Mouse (Mus musculus) macrophage (primary cell): ENCODE results near the gene Tex38. TPM values are rescaled to one million over a fixed set of nuclear protein-coding genes. Genes with fewer than 3 reads are reported as not detected.

Source experiments
- H3K27ac ChIP-seq: fragments of 350-480 bp; formaldehyde crosslinking; 2 replicates; pipeline ENCODE4 v1.9.0; 2021
- H3K36me3 ChIP-seq: fragments of 350-480 bp; formaldehyde crosslinking; 2 replicates; pipeline ENCODE4 v1.9.0; 2021; ENCODE audit errors: inconsistent target
- H3K4me3 ChIP-seq: fragments of 350-480 bp; formaldehyde crosslinking; 2 replicates; pipeline ENCODE4 v1.9.0; 2021; ENCODE audit errors: inconsistent target
- H3K79me2 ChIP-seq: fragments of 350-480 bp; formaldehyde crosslinking; 2 replicates; pipeline ENCODE4 v1.9.0; 2021; ENCODE audit errors: inconsistent target
- WGBS: methylation state at CpG from one replicate; pipeline ENCODE4 v1.1.7; 2026; ENCODE audit warnings: inconsistent platforms; ENCODE audit not compliant: missing documents; 5-methylcytosine and 5-hydroxymethylcytosine counted together
- polyA plus RNA-seq: library from polyadenylated mRNA; stranded (reverse); fragments of 250-400 nt; gene quantifications from 3 replicates; pipeline ENCODE4 v1.2.4, GENCODE M21; 2018; ENCODE audit warnings: inconsistent platforms
- total RNA-seq, 78 experiments: library from RNA; depleted of rRNA; stranded (reverse); fragments of 250-400 nt; gene quantifications; 1 replicate in 9 of 78; 2 replicates in 24 of 78; 3 replicates in 43 of 78; 4 replicates in 2 of 78; pipeline ENCODE4 v1.2.4; 2018; ENCODE audit warnings: inconsistent platforms in 56 of 78

Gene Tex38
- not detected for total RNA-seq (2018; cell fraction: chromatin; rRNA removed)
- total RNA-seq (2018; cell fraction: cytosol; rRNA removed): under 1 TPM in 1 of 26 experiments, not detected in 25; 0.19 TPM
- total RNA-seq (2018; cell fraction: nucleus; rRNA removed): under 1 TPM in 1 of 26 experiments, not detected in 25; 0.96 TPM
- polyA plus RNA-seq: not detected in 3 replicates

DNA sequence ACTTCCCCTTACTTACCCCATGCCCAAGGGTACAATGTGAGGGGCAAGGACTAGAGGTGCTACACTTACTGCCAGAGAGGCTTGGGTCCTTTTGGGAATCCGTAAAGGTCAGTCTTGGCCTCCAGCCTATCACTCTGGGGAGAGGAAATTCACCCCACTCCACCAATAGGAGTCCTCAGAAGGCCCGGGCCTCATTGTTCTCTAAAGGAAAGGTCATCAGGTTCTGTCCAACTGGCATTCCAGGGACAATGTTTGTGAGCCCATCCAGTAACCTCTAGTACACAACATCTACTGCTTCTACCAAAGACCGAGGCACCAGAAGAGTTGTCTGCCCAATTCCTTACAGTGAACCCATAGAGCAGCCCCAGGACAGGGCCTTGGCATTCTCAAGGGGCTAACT, at the start of gene Tex38:
Gene Tex38, minus strand, starts transcription at position 101 of the 400 bp plus-strand sequence.
- Histone ChIP-seq H3K4me3 (no peak within 1 kb of the TSS), H3K36me3 (no peaks in the 10 kb centered on the region; the same call in 1 of the 2 replicates), H3K27ac (no peak within 1 kb of the TSS), H3K79me2 (no peaks in the 10 kb centered on the region; the same call in 1 of the 2 replicates)
- WGBS: 84% methylated on average over 3 of the region's 3 CpGs

DNA sequence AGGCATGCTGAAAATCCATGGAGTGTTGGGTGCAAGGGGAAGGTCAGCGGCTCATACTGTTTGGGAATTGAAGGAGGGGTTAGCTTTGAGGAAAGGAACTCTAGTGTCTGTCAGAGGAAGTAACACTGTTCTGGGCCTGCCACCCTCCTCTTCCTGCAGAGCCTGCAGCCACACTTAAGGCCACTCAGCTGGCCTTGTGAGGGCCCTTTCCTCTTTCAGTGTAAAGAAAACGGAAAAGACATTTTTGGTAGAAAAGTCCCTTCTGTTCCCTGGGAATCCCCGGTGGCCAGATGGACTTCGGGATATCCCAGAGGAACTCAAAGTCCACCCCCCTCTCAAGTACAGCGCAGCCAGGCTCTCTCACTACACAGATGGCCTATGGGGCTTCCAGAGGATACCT, 49.7 kb upstream of the Tex38 start:
- Histone ChIP-seq H3K36me3 (peaks cover 32% of the 10 kb centered on the region), H3K27ac (peak overlapping the region; percentile 78), H3K79me2 (peaks cover 54% of the 10 kb centered on the region), H3K4me3 (no peak overlapping the region)
- WGBS: 16% methylated on average over 5 of the region's 5 CpGs

DNA sequence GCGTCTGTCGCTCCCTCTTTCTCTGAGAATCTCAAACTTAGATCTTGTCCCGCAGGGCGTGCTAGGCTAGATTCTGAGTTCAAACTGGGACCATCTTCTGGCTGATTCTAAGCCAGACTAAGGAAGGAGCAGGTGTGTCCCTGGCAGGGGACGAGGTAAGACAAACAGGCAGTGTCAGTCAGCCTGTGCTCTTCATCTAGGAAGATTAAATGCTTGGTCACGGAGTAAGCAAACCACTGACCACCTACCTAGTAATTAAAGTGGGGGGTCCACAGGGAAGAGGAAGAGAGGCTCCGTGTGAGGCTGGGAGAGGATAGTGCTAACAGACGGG, 47.7 kb upstream of the Tex38 start:
- H3K79me2 ChIP-seq: peaks cover 52% of the 10 kb centered on the region
- peak overlapping the region; percentile 53 for H3K4me3 ChIP-seq
- H3K36me3 ChIP-seq: peaks cover 24% of the 10 kb centered on the region
- H3K27ac ChIP-seq: peak overlapping the region; percentile 74
- WGBS: 18% methylated on average over 8 of the region's 8 CpGs

DNA sequence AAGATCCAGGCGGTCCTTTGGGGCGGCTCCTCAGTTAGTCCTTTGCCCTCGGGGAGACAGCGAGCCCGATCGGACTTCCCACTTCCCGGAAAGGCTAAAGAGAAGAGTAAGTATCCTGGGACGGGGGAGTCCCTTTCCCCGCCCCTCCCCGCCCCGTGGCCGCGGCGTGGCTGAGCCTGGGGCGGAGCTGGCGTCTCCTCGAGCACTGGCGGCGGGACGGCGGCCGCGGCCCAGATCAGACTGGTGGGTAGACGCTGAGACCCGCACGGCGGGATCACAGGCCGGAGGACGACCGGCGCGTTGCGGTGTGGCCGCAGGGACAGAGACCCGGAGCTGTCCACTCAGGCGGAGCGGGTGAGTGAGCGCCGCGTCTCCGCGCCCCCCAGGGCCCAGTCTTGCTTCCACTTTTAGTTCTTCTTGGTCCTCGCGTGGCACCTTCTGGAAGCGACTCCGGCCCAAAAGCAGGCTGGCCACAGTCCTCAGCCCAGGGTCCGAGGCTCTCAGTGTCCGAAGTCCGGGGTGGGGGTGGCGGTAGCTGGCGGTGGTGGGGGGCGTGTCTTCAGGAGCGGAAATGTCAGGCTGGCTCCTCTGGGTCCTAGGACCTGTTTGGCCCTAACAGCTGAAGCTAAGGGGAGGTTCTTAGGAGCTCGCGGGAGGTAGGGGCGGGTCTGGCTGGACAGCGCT, 47.2 kb upstream of the Tex38 start, which contains the start of gene Mob3c:
Gene Mob3c, plus strand, starts transcription at position 205 of the 684 bp plus-strand sequence.
- Histone ChIP-seq H3K4me3 (peak within 1 kb of the TSS; percentile 53), H3K27ac (peak within 1 kb of the TSS; percentile 74)
- whole genome bisulfite sequencing: under 1% methylated on average over 57 of the region's 57 CpGs

DNA sequence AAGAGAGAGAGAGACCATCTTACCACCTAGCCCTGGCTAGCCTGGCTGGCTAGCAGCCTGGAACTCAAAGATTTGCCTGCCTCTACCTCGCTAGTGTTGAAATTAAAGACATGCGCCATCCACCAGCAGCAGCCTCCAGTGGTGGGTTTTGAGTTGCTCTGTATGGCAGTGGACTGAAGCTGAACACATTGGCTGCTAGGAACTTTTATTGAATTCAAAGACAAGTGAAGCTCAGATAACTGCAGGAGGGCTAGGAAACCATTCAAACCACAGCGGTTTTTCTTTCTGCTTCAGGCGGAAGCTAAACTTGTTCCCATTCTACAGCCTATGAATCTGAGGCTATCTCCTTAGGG, 46.7 kb upstream of the Tex38 start:
- Histone ChIP-seq H3K4me3 (peak overlapping the region; percentile 53), H3K27ac (peak overlapping the region; percentile 73), H3K79me2 (peaks cover 42% of the 10 kb centered on the region), H3K36me3 (peaks cover 13% of the 10 kb centered on the region)
- 14% methylated on average over 4 of the region's 4 CpGs for WGBS

More for the DNA sequence above, 47.2 kb upstream of the Tex38 start, which contains the start of gene Mob3c:
- peaks cover 18% of the 10 kb centered on the region for H3K36me3 ChIP-seq
- H3K79me2 ChIP-seq: peaks cover 47% of the 10 kb centered on the region

DNA sequence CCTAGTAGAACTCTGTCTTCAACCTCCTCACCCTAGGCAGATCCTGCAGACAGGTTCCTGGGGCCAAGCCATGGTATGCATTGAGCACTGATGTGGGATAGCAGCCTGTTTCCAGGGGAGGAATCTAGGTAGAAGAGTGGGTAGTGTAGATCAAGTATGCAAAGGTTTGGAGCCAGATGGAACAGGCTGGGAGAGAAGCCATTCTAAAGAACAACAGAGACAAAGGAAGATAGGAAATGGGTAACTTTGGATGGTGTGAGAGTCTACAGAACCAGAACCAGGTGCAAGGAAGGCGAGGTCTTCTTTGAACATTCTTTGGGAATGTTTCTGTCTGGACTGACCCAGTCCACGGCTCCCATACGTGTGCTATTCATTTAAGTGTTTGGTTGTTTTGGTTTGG, 46.2 kb upstream of the Tex38 start:
- Histone ChIP-seq H3K27ac (peak overlapping the region; percentile 73), H3K4me3 (no peak overlapping the region), H3K36me3 (peaks cover 9% of the 10 kb centered on the region), H3K79me2 (peaks cover 38% of the 10 kb centered on the region)
- 85% methylated on average over 3 of the region's 3 CpGs for WGBS

DNA sequence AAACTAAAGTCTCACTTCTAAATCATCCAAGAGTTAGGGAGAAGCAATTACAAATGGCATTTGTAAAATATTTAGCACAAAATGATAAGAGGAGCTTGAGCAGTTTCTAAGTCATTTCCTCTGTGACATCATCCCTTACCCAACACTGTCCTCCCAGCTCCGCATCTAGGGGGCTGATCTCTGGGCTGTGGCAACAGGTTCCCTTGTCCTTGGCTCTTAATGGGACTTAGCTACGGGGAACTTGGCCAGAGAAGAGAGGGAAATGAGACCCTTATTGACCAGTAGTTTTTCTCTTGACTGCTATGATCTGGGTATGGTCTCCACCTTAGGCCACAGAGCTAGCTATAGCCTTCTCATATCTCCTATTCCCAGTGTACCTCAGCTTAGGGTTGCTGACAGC, 44.5 kb upstream of the Tex38 start:
- H3K4me3 ChIP-seq: no peak overlapping the region
- peaks cover 20% of the 10 kb centered on the region for H3K79me2 ChIP-seq
- H3K27ac ChIP-seq: peak overlapping the region; percentile 87
- 7% methylated on average over 2 of the region's 2 CpGs for WGBS
- H3K36me3 ChIP-seq: no peaks in the 10 kb centered on the region

DNA sequence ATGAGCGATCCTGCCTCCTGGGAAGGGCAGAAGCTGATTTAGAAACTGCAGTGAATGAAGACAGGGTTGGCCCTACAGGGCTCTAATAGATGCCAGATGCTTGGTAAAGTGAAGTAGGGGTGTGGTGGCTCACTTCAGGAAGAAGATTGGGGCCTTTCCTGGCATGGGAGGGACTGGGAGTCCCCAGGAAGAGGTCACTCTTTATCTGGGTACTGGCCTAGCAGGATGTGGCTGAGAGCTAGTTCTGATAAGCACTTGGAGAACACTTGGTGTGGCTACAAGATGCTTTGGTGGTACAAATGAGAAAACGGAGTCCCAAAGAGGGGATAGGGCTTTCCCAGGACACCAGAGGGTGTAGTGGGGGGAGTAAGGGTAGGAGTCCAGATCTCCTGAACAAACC, 43.4 kb upstream of the Tex38 start:
- Histone ChIP-seq H3K79me2 (peaks cover 9% of the 10 kb centered on the region), H3K27ac (peak overlapping the region; percentile 87), H3K36me3 (no peaks in the 10 kb centered on the region), H3K4me3 (no peak overlapping the region)
- WGBS: 90% methylated on average over 2 of the region's 2 CpGs

DNA sequence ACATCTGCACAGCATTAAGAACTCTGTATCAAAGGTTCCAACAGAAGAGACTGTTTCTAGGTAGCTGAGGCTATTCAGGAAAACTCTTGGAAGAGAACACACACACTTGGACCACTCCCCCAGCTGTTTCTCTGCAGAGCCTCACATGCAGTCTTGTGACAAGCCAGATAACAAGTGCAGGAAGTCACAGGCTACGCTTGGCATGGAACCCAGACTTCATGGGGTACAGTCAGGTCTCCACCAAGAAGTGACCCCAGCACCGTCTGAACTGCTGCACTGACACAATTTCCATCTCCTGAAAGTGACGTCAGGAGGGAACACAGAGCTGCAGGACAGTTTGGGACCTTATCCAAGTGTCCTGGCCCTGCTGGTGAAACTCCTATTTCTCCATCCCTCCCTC, 41.1 kb upstream of the Tex38 start:
- WGBS: 82% methylated on average over 3 of the region's 3 CpGs
- Histone ChIP-seq H3K79me2 (no peaks in the 10 kb centered on the region), H3K36me3 (no peaks in the 10 kb centered on the region), H3K4me3 (no peak overlapping the region), H3K27ac (no peak overlapping the region)

DNA sequence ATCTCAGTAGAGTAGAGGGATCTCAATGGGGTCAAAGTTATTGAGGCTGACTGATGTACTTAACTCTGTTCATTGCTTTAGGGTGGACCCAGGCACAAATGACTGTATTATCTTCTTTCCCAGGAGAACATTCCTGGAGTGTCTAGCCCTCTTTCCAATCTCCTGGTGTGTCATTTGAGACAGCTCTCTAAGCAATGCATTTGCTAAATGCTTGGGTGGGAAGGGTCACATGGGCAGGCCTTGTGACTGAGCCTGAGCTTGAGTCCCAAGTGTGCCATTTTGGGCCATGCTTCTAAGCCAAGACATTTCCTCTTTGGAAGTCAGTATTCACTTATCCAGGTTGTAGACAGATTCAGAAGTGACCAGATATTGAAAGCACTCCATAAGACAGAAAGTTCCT, 40.6 kb upstream of the Tex38 start:
- Histone ChIP-seq H3K36me3 (no peaks in the 10 kb centered on the region), H3K79me2 (no peaks in the 10 kb centered on the region), H3K4me3 (no peak overlapping the region), H3K27ac (no peak overlapping the region)

DNA sequence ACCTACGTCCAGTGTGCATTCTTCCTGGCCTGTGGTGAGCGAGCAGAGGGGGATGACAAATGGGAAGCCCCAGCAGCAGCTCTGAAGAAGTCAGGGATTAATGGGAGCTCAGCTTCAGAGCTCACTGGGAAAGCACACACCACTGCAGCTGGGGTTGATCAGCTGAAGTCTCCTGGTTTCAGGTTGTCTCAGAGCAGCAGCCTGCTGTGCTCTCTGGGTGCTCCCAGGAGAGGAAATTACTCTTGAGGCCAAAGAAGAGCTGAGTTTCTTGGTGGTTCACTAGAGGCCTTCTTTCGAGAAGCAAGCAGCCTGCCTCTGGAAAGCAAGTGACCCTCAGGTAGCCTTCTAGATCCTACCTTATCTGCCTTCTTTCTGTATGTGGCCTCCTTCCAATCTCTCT, 40.1 kb upstream of the Tex38 start:
- 94% methylated on average over 3 of the region's 3 CpGs for WGBS
- Histone ChIP-seq H3K27ac (no peak overlapping the region), H3K36me3 (no peaks in the 10 kb centered on the region), H3K4me3 (no peak overlapping the region), H3K79me2 (no peaks in the 10 kb centered on the region)

DNA sequence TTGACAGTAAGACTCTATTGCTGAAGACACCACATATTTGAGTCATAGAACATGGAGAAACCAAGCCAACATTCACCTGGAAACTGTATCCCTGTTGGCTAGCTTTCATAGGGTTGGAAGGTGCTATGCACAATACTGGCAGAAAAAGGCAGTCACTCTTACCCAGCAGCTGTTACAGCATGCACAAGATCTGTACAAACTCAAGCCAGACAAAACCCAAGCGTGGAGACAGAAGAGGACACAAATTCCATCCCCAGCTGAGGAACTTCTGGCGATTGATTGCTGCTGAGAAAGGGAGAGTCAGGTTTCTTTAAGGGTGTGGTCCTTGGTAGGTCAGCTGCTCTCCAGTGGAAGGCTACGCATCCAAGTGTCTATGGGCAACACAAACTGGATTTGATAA, 39.4 kb upstream of the Tex38 start:
- no peaks in the 10 kb centered on the region for H3K79me2 ChIP-seq
- H3K4me3 ChIP-seq: no peak overlapping the region
- no peak overlapping the region for H3K27ac ChIP-seq
- 96% methylated on average over 3 of the region's 3 CpGs for WGBS
- H3K36me3 ChIP-seq: no peaks in the 10 kb centered on the region

DNA sequence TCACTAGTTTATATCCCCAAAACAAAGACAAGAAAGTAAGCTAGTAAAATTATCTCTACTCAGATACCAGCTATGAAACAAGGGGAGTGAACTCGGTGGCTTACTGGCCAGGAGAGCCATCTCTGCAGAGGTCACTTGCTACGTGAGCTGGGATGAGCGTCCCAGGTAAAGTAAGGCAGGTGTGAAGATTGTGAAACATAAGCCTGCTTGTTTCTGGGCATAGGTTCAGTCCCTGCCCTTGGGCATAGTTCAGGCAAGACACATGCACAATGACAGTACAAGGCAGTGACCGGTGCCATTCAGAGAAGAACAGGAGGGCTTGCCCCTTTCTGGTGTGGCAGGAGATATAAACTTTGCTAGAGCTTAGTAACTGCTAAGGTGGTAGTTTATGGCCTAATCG, 34.8 kb upstream of the Tex38 start:
- H3K36me3 ChIP-seq: peaks cover 6% of the 10 kb centered on the region; the same call in 1 of the 2 replicates
- H3K27ac ChIP-seq: no peak overlapping the region
- H3K4me3 ChIP-seq: no peak overlapping the region
- 95% methylated on average over 5 of the region's 5 CpGs for WGBS
- H3K79me2 ChIP-seq: no peaks in the 10 kb centered on the region

DNA sequence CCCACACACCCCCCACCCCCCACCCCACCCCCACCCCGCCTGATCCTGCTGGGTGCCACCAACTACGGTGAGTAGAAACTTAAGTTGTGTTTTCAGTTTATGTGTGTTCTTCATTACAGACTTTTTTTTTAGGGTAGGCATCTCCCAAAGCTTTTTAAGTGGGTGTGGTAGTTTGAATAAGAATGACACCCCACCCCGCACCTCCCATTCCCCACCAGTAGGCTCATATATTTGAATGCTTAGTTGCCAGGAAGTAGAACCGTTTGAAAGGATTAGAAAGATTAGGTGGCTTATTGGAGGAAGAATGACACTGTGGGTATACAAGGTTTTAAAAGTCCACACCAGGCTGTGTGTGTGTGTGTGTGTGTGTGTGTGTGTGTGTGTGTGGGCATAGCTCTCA, 31.5 kb upstream of the Tex38 start:
- Histone ChIP-seq H3K36me3 (peaks cover 6% of the 10 kb centered on the region; the same call in 1 of the 2 replicates), H3K27ac (no peak overlapping the region), H3K4me3 (no peak overlapping the region), H3K79me2 (no peaks in the 10 kb centered on the region)
- 75% methylated on average over 2 of the region's 4 CpGs for WGBS

DNA sequence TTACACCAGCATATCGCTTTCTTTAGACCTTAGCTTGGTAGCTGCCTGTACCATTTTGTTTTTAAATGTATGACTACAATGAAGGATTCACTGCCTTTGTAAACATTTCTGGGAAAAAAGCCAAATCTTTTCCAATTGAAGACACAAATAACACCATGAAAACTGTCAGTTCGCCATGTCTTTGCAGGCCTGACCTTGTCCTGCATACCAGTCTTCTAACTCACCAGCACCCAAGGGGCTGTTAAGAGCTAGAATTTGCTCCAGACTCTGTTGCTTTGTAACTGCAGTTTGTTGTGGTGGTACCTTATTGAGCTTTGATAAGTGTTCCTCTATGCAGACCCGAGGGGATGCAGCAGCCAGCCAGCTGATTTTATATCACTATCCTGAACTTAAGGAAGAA, 19.2 kb upstream of the Tex38 start:
- 90% methylated on average over 3 of the region's 3 CpGs for WGBS
- H3K27ac ChIP-seq: no peak overlapping the region
- H3K79me2 ChIP-seq: no peaks in the 10 kb centered on the region
- H3K4me3 ChIP-seq: no peak overlapping the region
- peaks cover 38% of the 10 kb centered on the region for H3K36me3 ChIP-seq

DNA sequence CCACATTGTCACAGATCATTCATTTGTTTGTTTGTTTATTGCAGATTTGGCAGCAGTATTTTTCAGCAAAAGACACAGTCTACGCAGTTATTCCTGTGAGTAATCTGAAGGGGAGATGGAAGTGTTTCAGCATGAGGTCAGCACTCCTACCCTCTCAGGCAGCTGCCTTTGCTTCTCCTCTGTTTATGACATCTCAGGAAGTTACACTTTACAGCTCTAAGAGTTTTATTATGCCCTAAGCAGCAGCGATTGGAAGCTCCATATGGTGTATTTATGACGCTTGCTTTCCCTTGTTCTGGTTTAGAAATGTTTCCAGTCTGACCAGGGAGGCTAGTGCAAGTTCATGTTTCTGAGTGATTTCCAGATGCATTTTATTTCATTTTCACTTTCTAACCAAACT, 14.5 kb upstream of the Tex38 start:
- peaks cover 49% of the 10 kb centered on the region for H3K36me3 ChIP-seq
- no peak overlapping the region for H3K4me3 ChIP-seq
- WGBS: 96% methylated on average over 3 of the region's 3 CpGs

More for the DNA sequence above, 14.5 kb upstream of the Tex38 start:
- Histone ChIP-seq H3K27ac (no peak overlapping the region), H3K79me2 (no peaks in the 10 kb centered on the region)
